Mouse (Mus musculus): Measurements from ENCODE around the gene 2510009E07Rik. TPM values are rescaled to one million over a fixed set of nuclear protein-coding genes. Genes with fewer than 3 reads are reported as not detected.
"Not testable (repeated sequence)": the region's sequence is repeated elsewhere in the genome, so short reads cannot be mapped to it uniquely, and the experiment has no call there.

The 2510009E07Rik gene
- total and polyA plus RNA-seq, 2 experiments from 2014 or later = 20.0 to 32.2 TPM

DNA sequence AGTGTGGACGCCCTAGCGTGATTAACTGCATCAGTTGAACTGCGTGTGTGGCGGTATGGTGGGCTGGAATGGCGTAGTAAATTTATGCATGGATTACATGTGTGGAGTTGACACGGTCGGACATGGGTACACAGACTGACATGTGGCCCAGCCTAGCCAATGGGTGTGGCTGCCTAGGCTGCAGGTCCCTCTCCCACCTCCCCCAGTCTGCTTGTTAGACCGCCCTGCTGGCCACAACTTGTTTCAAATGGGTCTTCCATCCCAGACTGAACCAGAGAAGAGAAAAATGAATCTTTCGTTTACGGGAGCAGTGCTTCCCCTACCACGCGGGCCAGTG, 745 bp upstream of the 2510009E07Rik start:
- 5% methylated on average over 12 of the region's 12 CpGs for WGBS
- peak overlapping the region; percentile 86 for H3K4me3 ChIP-seq (ENCODE audit: low read depth, low read length)
- DNase-seq (ENCODE audit: low spot score) (peak; percentile 79), ATAC-seq (ENCODE audit: insufficient read depth, low read depth) (peak; percentile 71)
- H3K36me3 ChIP-seq (replicated peaks; ENCODE audit: control insufficient read depth, insufficient read depth, low read length) = no peaks in the 10 kb centered on the region
- peak overlapping the region; percentile 94 for H3K4me2 ChIP-seq (ENCODE audit: low read depth, low read length)
- no peaks in the 10 kb centered on the region for H3K27me3 ChIP-seq (ENCODE audit: control insufficient read depth, insufficient read depth, low read length)
- H3K27ac ChIP-seq (ENCODE audit: low read depth) = peak overlapping the region; percentile 93
- peak overlapping the region; percentile 93 for H3K9ac ChIP-seq (replicated peaks; ENCODE audit: low read depth, low read length)
- no peak for TF ChIP-seq EP300 (IDR thresholded peaks at IDR 0.05; ENCODE audit: low read depth)
- no peak for TF ChIP-seq CTCF (IDR thresholded peaks at IDR 0.05; ENCODE audit: low read depth)
- H3K4me1 ChIP-seq (ENCODE audit: control insufficient read depth, insufficient read depth) = peaks cover 27% of the 10 kb centered on the region
- peaks cover 3% of the 10 kb centered on the region; the same call in 1 of the 2 replicates for H3K9me3 ChIP-seq (replicated peaks; ENCODE audit: control insufficient read depth, low read length)

DNA sequence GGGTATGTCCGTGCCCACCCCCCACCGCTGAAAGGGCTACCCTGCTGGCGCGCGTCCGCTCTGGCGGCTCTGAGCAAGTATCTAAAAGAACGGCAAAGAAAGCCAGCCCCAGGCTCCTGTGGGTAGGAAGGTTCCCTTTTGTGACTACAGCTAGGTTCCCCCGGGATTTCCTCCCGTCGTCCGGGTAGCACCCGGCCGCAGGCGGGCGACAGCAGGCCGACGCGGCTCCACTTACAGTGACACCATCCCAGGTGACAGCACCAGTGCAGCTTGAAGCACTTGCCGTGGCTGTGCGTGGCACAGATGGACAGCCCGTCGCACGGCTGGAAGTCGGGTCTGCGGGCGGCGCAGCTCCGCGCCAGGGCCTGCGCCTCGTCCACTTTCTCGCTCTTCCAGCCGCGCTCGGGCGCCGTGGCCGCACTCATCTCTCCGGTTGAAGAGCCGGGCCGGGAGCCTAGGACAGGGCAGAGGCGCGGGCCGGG, 443 bp downstream of the 2510009E07Rik start:
- H3K9me3 ChIP-seq (replicated peaks; ENCODE audit: control insufficient read depth, low read length) = no peaks in the 10 kb centered on the region
- H3K4me3 ChIP-seq (ENCODE audit: low read depth, low read length) = peak overlapping the region; percentile 86
- WGBS = 0% methylated on average over 45 of the region's 45 CpGs
- H3K27me3 ChIP-seq (ENCODE audit: control insufficient read depth, insufficient read depth, low read length) = no peaks in the 10 kb centered on the region
- ATAC-seq (ENCODE audit: insufficient read depth, low read depth) = peak; percentile 75
- no peak for TF ChIP-seq EP300 (IDR thresholded peaks at IDR 0.05; ENCODE audit: low read depth)
- TF ChIP-seq CTCF (IDR thresholded peaks at IDR 0.05; ENCODE audit: low read depth) = no peak
- H3K36me3 ChIP-seq (replicated peaks; ENCODE audit: control insufficient read depth, insufficient read depth, low read length) = no peaks in the 10 kb centered on the region
- H3K27ac ChIP-seq (ENCODE audit: low read depth) = peak overlapping the region; percentile 93
- H3K9ac ChIP-seq (replicated peaks; ENCODE audit: low read depth, low read length) = peak overlapping the region; percentile 93
- peaks cover 36% of the 10 kb centered on the region for H3K4me1 ChIP-seq (ENCODE audit: control insufficient read depth, insufficient read depth)
- peak; percentile 46 for DNase-seq (ENCODE audit: low spot score)
- H3K4me2 ChIP-seq (ENCODE audit: low read depth, low read length) = peak overlapping the region; percentile 94

DNA sequence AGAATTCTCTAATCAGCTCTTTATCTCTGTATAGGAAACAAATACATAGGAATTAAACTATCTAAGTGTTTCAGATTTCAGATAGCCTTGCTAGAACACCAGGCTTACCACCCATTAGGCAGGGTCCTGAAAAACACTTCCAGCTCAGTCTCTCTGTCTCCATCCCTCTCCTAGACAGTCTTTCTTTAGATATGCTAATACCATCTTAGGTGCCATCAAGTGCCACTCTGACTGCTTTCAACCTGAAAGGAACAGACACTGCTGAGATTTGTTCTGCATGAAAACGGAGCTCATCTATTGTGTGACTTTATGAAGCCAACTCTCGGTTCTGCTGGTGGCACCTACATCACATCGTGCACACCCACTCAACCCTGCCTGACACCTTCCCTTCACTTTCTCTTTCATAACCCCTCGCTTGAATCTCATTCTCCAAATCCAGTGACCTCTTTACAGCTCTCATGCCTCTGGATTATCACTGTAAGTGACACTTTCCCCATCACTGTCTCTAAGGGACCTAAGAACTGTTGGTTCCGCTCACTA, 4.2 kb downstream of the 2510009E07Rik start:
- H3K4me2 ChIP-seq (ENCODE audit: low read depth, low read length) = 0 out of 2 replicates have a peak overlapping the region, but pooled peaks have one; percentile 3
- WGBS = 48% methylated on average over 5 of the region's 5 CpGs
- no peak for DNase-seq (ENCODE audit: low spot score)
- TF ChIP-seq CTCF (IDR thresholded peaks at IDR 0.05; ENCODE audit: low read depth) = no peak
- no peak for TF ChIP-seq EP300 (IDR thresholded peaks at IDR 0.05; ENCODE audit: low read depth)
- peaks cover 40% of the 10 kb centered on the region for H3K4me1 ChIP-seq (ENCODE audit: control insufficient read depth, insufficient read depth)
- no peak overlapping the region for H3K4me3 ChIP-seq (ENCODE audit: low read depth, low read length)
- H3K9ac ChIP-seq (replicated peaks; ENCODE audit: low read depth, low read length) = no peak overlapping the region
- no peaks in the 10 kb centered on the region for H3K9me3 ChIP-seq (replicated peaks; ENCODE audit: control insufficient read depth, low read length)
- H3K27ac ChIP-seq (ENCODE audit: low read depth) = no peak overlapping the region
- 0 out of 2 replicates have a peak, but pooled peaks cover 4% of the 10 kb centered on the region for H3K36me3 ChIP-seq (replicated peaks; ENCODE audit: control insufficient read depth, insufficient read depth, low read length)
- H3K27me3 ChIP-seq (ENCODE audit: control insufficient read depth, insufficient read depth, low read length) = no peaks in the 10 kb centered on the region
- no peak for ATAC-seq (ENCODE audit: insufficient read depth, low read depth)

DNA sequence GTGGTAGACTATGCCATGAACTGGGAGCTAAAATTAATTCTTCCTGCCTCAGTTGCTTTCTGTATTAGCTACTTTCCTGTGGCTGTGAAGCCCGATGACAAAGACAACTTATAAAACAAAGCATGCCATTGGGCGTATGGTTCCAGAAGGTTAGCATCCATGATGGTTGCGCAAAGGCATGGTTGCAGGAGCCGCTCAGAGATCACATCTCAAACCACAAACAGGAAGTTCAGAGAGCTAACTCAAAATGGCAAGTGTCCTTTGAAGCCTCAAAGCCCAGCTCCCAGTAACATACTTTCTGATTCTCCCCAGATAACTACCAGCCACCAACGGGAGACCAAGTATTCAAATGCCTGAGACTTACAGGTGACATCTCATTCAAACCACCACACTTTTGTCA, 5.3 kb downstream of the 2510009E07Rik start:
- Histone ChIP-seq H3K4me3 (ENCODE audit: low read depth, low read length) (no peak overlapping the region), H3K27me3 (ENCODE audit: control insufficient read depth, insufficient read depth, low read length) (no peaks in the 10 kb centered on the region), H3K9me3 (replicated peaks; ENCODE audit: control insufficient read depth, low read length) (no peaks in the 10 kb centered on the region), H3K4me2 (ENCODE audit: low read depth, low read length) (no peak overlapping the region), H3K9ac (replicated peaks; ENCODE audit: low read depth, low read length) (no peak overlapping the region), H3K36me3 (replicated peaks; ENCODE audit: control insufficient read depth, insufficient read depth, low read length) (0 out of 2 replicates have a peak, but pooled peaks cover 4% of the 10 kb centered on the region), H3K4me1 (ENCODE audit: control insufficient read depth, insufficient read depth) (peaks cover 40% of the 10 kb centered on the region), H3K27ac (ENCODE audit: low read depth) (no peak overlapping the region)
- ATAC-seq (ENCODE audit: insufficient read depth, low read depth) (no peak), DNase-seq (ENCODE audit: low spot score) (no peak)
- no peak for TF ChIP-seq CTCF (IDR thresholded peaks at IDR 0.05; ENCODE audit: low read depth)
- no peak for TF ChIP-seq EP300 (IDR thresholded peaks at IDR 0.05; ENCODE audit: low read depth)
- WGBS = 81% methylated on average over 5 of the region's 5 CpGs

DNA sequence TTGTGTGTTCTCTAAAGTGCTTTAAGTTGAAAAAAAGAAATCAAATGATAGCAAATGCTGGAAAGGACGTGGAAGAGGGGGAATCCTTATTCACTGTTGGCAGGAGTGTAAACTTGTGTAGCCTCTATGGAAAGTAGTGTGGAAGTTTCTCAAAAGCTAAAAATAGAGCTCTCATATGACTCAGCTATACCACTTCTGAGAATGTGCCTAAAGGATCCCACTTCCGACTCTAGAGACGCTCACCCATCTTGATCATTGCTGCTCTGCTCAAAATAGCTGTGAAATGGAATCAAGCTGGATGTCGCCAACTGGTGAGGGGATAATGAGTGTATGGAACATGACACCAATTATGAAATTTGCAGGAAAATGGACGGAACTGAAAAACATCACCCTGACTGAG, 7.1 kb downstream of the 2510009E07Rik start:
- Histone ChIP-seq H3K9me3 (replicated peaks; ENCODE audit: control insufficient read depth, low read length) (peaks cover 7% of the 10 kb centered on the region; the same call in 1 of the 2 replicates), H3K4me2 (ENCODE audit: low read depth, low read length) (no peak overlapping the region), H3K4me1 (ENCODE audit: control insufficient read depth, insufficient read depth) (peaks cover 29% of the 10 kb centered on the region), H3K9ac (replicated peaks; ENCODE audit: low read depth, low read length) (no peak overlapping the region), H3K27ac (ENCODE audit: low read depth) (0 out of 2 replicates have a peak overlapping the region, but pooled peaks have one; percentile 21), H3K27me3 (ENCODE audit: control insufficient read depth, insufficient read depth, low read length) (no peaks in the 10 kb centered on the region), H3K4me3 (ENCODE audit: low read depth, low read length) (no peak overlapping the region), H3K36me3 (replicated peaks; ENCODE audit: control insufficient read depth, insufficient read depth, low read length) (0 out of 2 replicates have a peak, but pooled peaks cover 12% of the 10 kb centered on the region)
- WGBS = 29% methylated on average over 5 of the region's 5 CpGs
- ATAC-seq (ENCODE audit: insufficient read depth, low read depth) = no peak
- no peak for TF ChIP-seq EP300 (IDR thresholded peaks at IDR 0.05; ENCODE audit: low read depth)
- TF ChIP-seq CTCF (IDR thresholded peaks at IDR 0.05; ENCODE audit: low read depth) = no peak
- peak; percentile 38 for DNase-seq (ENCODE audit: low spot score)

DNA sequence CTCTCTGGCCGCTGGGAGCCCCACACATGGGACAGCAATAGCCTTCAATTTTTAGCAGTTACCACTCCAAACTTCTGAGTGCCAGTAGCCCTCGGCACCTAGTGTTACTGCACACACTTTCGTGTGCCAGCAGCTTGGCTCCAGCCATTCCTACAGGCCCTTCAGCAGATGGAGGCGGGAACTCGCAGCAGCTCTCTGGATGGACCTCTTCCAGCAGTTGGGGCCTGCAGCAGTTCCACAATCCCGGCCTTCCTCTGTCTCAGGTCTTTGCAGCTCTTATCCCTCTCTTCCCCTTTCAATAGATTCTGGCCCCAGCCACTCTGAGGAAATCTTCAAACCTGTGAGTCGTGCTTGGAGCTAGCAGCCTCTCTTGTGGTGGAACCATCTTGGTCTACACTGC, 17.7 kb downstream of the 2510009E07Rik start:
- no peak overlapping the region for H3K27ac ChIP-seq (ENCODE audit: low read depth)
- H3K27me3 ChIP-seq (ENCODE audit: control insufficient read depth, insufficient read depth, low read length) = no peaks in the 10 kb centered on the region
- H3K9me3 ChIP-seq (replicated peaks; ENCODE audit: control insufficient read depth, low read length) = no peaks in the 10 kb centered on the region
- no peak for ATAC-seq (ENCODE audit: insufficient read depth, low read depth)
- H3K4me1 ChIP-seq (ENCODE audit: control insufficient read depth, insufficient read depth) = no peaks in the 10 kb centered on the region
- H3K4me3 ChIP-seq (ENCODE audit: low read depth, low read length) = no peak overlapping the region
- no peak overlapping the region for H3K9ac ChIP-seq (replicated peaks; ENCODE audit: low read depth, low read length)
- no peak overlapping the region for H3K4me2 ChIP-seq (ENCODE audit: low read depth, low read length)
- no peak for DNase-seq (ENCODE audit: low spot score)
- TF ChIP-seq CTCF (IDR thresholded peaks at IDR 0.05; ENCODE audit: low read depth) (no peak), EP300 (IDR thresholded peaks at IDR 0.05; ENCODE audit: low read depth) (no peak)
- WGBS = 73% methylated on average over 7 of the region's 7 CpGs
- H3K36me3 ChIP-seq (replicated peaks; ENCODE audit: control insufficient read depth, insufficient read depth, low read length) = peaks cover 18% of the 10 kb centered on the region

DNA sequence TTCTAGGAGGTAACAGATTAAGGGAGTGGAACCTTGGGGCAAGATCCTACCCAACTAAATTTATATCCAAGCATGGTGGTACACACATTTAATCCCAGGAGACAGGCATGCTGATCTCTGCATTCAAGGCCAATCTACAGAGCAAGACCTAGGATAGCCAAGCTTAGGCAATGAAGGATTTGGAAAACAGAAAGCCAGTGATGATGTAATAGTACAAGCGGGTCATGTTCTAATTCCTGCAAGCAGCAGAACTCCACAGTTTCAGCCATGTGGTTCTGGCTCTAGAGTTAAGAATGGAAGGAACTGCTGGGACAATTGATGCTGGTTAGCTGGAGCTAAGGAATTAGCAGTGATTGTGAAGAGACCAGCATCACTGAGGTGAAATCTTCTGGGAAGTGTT, 20.8 kb downstream of the 2510009E07Rik start:
- 97% methylated on average over 1 of the region's 1 CpGs for WGBS
- ATAC-seq (ENCODE audit: insufficient read depth, low read depth); H3K27ac ChIP-seq (ENCODE audit: low read depth); H3K9me3 ChIP-seq (replicated peaks; ENCODE audit: control insufficient read depth, low read length); H3K4me2 ChIP-seq (ENCODE audit: low read depth, low read length); H3K27me3 ChIP-seq (ENCODE audit: control insufficient read depth, insufficient read depth, low read length); H3K4me1 ChIP-seq (ENCODE audit: control insufficient read depth, insufficient read depth); H3K4me3 ChIP-seq (ENCODE audit: low read depth, low read length); DNase-seq (ENCODE audit: low spot score); H3K9ac ChIP-seq (replicated peaks; ENCODE audit: low read depth, low read length): not testable (repeated sequence)
- peaks cover 18% of the 10 kb centered on the region for H3K36me3 ChIP-seq (replicated peaks; ENCODE audit: control insufficient read depth, insufficient read depth, low read length)

DNA sequence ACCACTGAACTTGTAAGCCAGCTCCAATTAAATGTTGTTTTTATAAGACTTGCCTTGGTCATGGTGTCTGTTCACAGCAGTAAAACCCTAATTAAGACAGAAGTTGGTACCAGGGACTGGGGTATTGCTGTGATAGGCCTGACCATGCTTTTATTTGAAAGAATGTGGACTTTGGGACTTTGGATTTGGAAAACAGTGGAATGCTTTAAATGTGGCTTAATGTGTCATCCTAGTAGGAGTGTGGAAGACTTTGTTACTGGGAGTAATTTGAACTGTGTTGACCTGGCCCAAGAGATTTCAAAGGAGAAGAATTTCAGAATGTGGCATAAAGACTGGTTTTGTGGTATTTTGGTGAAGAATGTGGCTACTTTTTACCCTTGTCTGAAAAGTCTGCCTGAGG, 21.4 kb downstream of the 2510009E07Rik start:
- not testable (repeated sequence) for H3K4me3 ChIP-seq (ENCODE audit: low read depth, low read length); H3K4me2 ChIP-seq (ENCODE audit: low read depth, low read length); ATAC-seq (ENCODE audit: insufficient read depth, low read depth); H3K4me1 ChIP-seq (ENCODE audit: control insufficient read depth, insufficient read depth); H3K27me3 ChIP-seq (ENCODE audit: control insufficient read depth, insufficient read depth, low read length); H3K27ac ChIP-seq (ENCODE audit: low read depth); H3K9ac ChIP-seq (replicated peaks; ENCODE audit: low read depth, low read length); DNase-seq (ENCODE audit: low spot score); H3K9me3 ChIP-seq (replicated peaks; ENCODE audit: control insufficient read depth, low read length)
- peaks cover 18% of the 10 kb centered on the region for H3K36me3 ChIP-seq (replicated peaks; ENCODE audit: control insufficient read depth, insufficient read depth, low read length)
